Mouse (Mus musculus) forebrain, embryonic 15.5 days (tissue): ENCODE data around the gene Znhit1. TPM values are rescaled to one million over a fixed set of nuclear protein-coding genes. Genes with fewer than 3 reads are reported as not detected.
"Not testable (repeated sequence)": the region's sequence is repeated elsewhere in the genome, so short reads cannot be mapped to it uniquely, and the experiment has no call there.

Experiments used
- ATAC-seq: fragments of 200-750 bp; cut with Nextera tagmentation; replicated peaks from 2 replicates; pipeline ENCODE4 v1.8.0; 2017; ENCODE audit warnings: mild to moderate bottlenecking, moderate TSS enrichment, moderate library complexity
- H3K27ac ChIP-seq: fragments of 300-500 bp; sonication (generic); replicated peaks from 2 replicates; pipeline ENCODE4 v1.5.1; 2015; ENCODE audit warnings: mild to moderate bottlenecking, inconsistent platforms
- H3K27me3 ChIP-seq: fragments of 300-500 bp; sonication (generic); 2 replicates; pipeline ENCODE4 v1.6.1; 2015; ENCODE audit warnings: inconsistent platforms
- H3K36me3 ChIP-seq: fragments of 300-500 bp; sonication (generic); 2 replicates; pipeline ENCODE4 v1.6.1; 2015; ENCODE audit warnings: mild to moderate bottlenecking, inconsistent platforms
- H3K4me1 ChIP-seq: fragments of 300-500 bp; sonication (generic); 2 replicates; pipeline ENCODE4 v1.6.1; 2015; ENCODE audit warnings: inconsistent platforms
- H3K4me2 ChIP-seq: fragments of 300-500 bp; sonication (generic); replicated peaks from 2 replicates; pipeline ENCODE4 v1.6.1; 2015; ENCODE audit warnings: mild to moderate bottlenecking, inconsistent platforms
- H3K4me3 ChIP-seq: fragments of 300-500 bp; sonication (generic); 2 replicates; pipeline ENCODE4 v1.5.1; 2015; ENCODE audit warnings: mild to moderate bottlenecking, inconsistent platforms
- H3K9ac ChIP-seq: fragments of 300-500 bp; sonication (generic); replicated peaks from 2 replicates; pipeline ENCODE4 v1.6.1; 2015; ENCODE audit warnings: mild to moderate bottlenecking, inconsistent platforms
- H3K9me3 ChIP-seq: fragments of 300-500 bp; sonication (generic); 2 replicates; pipeline ENCODE4 v1.6.1; 2016; ENCODE audit warnings: inconsistent platforms
- WGBS: fragments of 180-500 bp; shearing (Covaris S2); methylation state at CpG from one replicate; pipeline ENCODE4 v1.1.7; 2015; ENCODE audit warnings: mixed read lengths; 5-methylcytosine and 5-hydroxymethylcytosine counted together
- polyA plus RNA-seq: library from polyadenylated mRNA; unstranded; fragments of >200 nt; fragmentation: Nextera tagmentation; extraction: Ambion mirVana; gene quantifications from 2 replicates; pipeline ENCODE4 v1.2.1, GENCODE M21; 2015

Znhit1 gene
- polyA plus RNA-seq, 1 experiment from 2014 or later = 123 TPM

- not testable (repeated sequence) for H3K4me2 ChIP-seq
Measured at GRCm38 (mm10) chr5:136949551-136950336, 38.1 kb downstream of the Znhit1 start.

GRCm38 (mm10) chr5:136947874-136948273 is 39.9 kb downstream of the Znhit1 start:
- no peak overlapping the region for H3K27ac ChIP-seq
- ATAC-seq = no peak
- no peak overlapping the region for H3K4me3 ChIP-seq
- no peaks in the 10 kb centered on the region for H3K9me3 ChIP-seq
- no peaks in the 10 kb centered on the region for H3K4me1 ChIP-seq
- H3K4me2 ChIP-seq = no peak overlapping the region
- no peaks in the 10 kb centered on the region for H3K36me3 ChIP-seq
- H3K27me3 ChIP-seq = no peaks in the 10 kb centered on the region
- no peak overlapping the region for H3K9ac ChIP-seq

More at GRCm38 (mm10) chr5:136949551-136950336, 38.1 kb downstream of the Znhit1 start:
- H3K9ac ChIP-seq, H3K4me3 ChIP-seq, H3K9me3 ChIP-seq, H3K27me3 ChIP-seq, H3K27ac ChIP-seq, H3K36me3 ChIP-seq, ATAC-seq: not testable (repeated sequence)
- WGBS = 83% methylated on average over 14 of the region's 14 CpGs
- H3K4me1 ChIP-seq = peaks cover 12% of the 10 kb centered on the region

GRCm38 (mm10) chr5:136945084-136945483 is 42.7 kb downstream of the Znhit1 start:
- Histone ChIP-seq H3K4me2 (no peak overlapping the region), H3K27me3 (no peaks in the 10 kb centered on the region), H3K36me3 (no peaks in the 10 kb centered on the region), H3K4me1 (no peaks in the 10 kb centered on the region), H3K27ac (no peak overlapping the region), H3K9me3 (no peaks in the 10 kb centered on the region), H3K4me3 (no peak overlapping the region), H3K9ac (no peak overlapping the region)
- 88% methylated on average over 12 of the region's 12 CpGs for WGBS
- no peak for ATAC-seq

- no peaks in the 10 kb centered on the region for H3K36me3 ChIP-seq
- H3K9ac ChIP-seq = no peak overlapping the region
- ATAC-seq = no peak
- 92% methylated on average over 2 of the region's 2 CpGs for WGBS
- no peak overlapping the region for H3K4me2 ChIP-seq
- no peak overlapping the region for H3K27ac ChIP-seq
- H3K9me3 ChIP-seq = no peaks in the 10 kb centered on the region
- H3K27me3 ChIP-seq = no peaks in the 10 kb centered on the region
- no peak overlapping the region for H3K4me3 ChIP-seq
- H3K4me1 ChIP-seq = no peaks in the 10 kb centered on the region
Measured at GRCm38 (mm10) chr5:136943382-136943781, 44.4 kb downstream of the Znhit1 start.

GRCm38 (mm10) chr5:136942781-136943180 is 45.0 kb downstream of the Znhit1 start:
- H3K9me3 ChIP-seq = no peaks in the 10 kb centered on the region
- H3K36me3 ChIP-seq = no peaks in the 10 kb centered on the region
- H3K9ac ChIP-seq = no peak overlapping the region
- no peak overlapping the region for H3K4me3 ChIP-seq
- 79% methylated on average over 3 of the region's 3 CpGs for WGBS
- no peaks in the 10 kb centered on the region for H3K4me1 ChIP-seq
- H3K4me2 ChIP-seq = no peak overlapping the region
- H3K27ac ChIP-seq = no peak overlapping the region
- no peaks in the 10 kb centered on the region for H3K27me3 ChIP-seq
- ATAC-seq = no peak

GRCm38 (mm10) chr5:136940845-136941560 is 46.8 kb downstream of the Znhit1 start:
- Histone ChIP-seq H3K9ac (no peak overlapping the region), H3K27ac (no peak overlapping the region), H3K27me3 (no peaks in the 10 kb centered on the region), H3K4me3 (no peak overlapping the region), H3K36me3 (no peaks in the 10 kb centered on the region), H3K4me1 (no peaks in the 10 kb centered on the region), H3K9me3 (no peaks in the 10 kb centered on the region), H3K4me2 (no peak overlapping the region)
- ATAC-seq = no peak
- WGBS = 91% methylated on average over 12 of the region's 12 CpGs

- not testable (repeated sequence) for H3K4me1 ChIP-seq, H3K36me3 ChIP-seq, H3K4me3 ChIP-seq, ATAC-seq, H3K4me2 ChIP-seq, H3K9ac ChIP-seq, H3K9me3 ChIP-seq, H3K27me3 ChIP-seq, H3K27ac ChIP-seq
- WGBS = 91% methylated on average over 6 of the region's 6 CpGs
Measured at GRCm38 (mm10) chr5:136940029-136940428, 47.8 kb downstream of the Znhit1 start.

GRCm38 (mm10) chr5:136939284-136939683 is 48.5 kb downstream of the Znhit1 start:
- Histone ChIP-seq H3K4me1 (no peaks in the 10 kb centered on the region), H3K9ac (no peak overlapping the region), H3K27ac (no peak overlapping the region), H3K36me3 (no peaks in the 10 kb centered on the region), H3K4me3 (no peak overlapping the region), H3K4me2 (no peak overlapping the region), H3K27me3 (no peaks in the 10 kb centered on the region), H3K9me3 (no peaks in the 10 kb centered on the region)
- no peak for ATAC-seq
- WGBS = 63% methylated on average over 7 of the region's 7 CpGs

- Histone ChIP-seq H3K4me3 (no peak overlapping the region), H3K4me2 (no peak overlapping the region), H3K36me3 (no peaks in the 10 kb centered on the region), H3K27ac (no peak overlapping the region), H3K9ac (no peak overlapping the region), H3K4me1 (no peaks in the 10 kb centered on the region), H3K9me3 (no peaks in the 10 kb centered on the region), H3K27me3 (no peaks in the 10 kb centered on the region)
- WGBS = 92% methylated on average over 5 of the region's 5 CpGs
- no peak for ATAC-seq
Measured at GRCm38 (mm10) chr5:136937621-136938020, 50.2 kb downstream of the Znhit1 start.

GRCm38 (mm10) chr5:136936750-136937149 is 51.1 kb downstream of the Znhit1 start:
- H3K27me3 ChIP-seq = no peaks in the 10 kb centered on the region
- no peak overlapping the region for H3K27ac ChIP-seq
- no peak for ATAC-seq
- no peak overlapping the region for H3K4me3 ChIP-seq
- H3K4me2 ChIP-seq = no peak overlapping the region
- H3K9me3 ChIP-seq = no peaks in the 10 kb centered on the region
- H3K4me1 ChIP-seq = no peaks in the 10 kb centered on the region
- H3K36me3 ChIP-seq = no peaks in the 10 kb centered on the region
- no peak overlapping the region for H3K9ac ChIP-seq
- 87% methylated on average over 6 of the region's 6 CpGs for WGBS

- WGBS = 71% methylated on average over 7 of the region's 7 CpGs
- ATAC-seq = no peak
- H3K4me1 ChIP-seq = no peaks in the 10 kb centered on the region
Measured at GRCm38 (mm10) chr5:136935905-136936695, 51.7 kb downstream of the Znhit1 start.

GRCm38 (mm10) chr5:136933930-136934329 is 53.9 kb downstream of the Znhit1 start:
- H3K9ac ChIP-seq = no peak overlapping the region
- no peaks in the 10 kb centered on the region for H3K36me3 ChIP-seq
- H3K9me3 ChIP-seq = no peaks in the 10 kb centered on the region
- H3K4me2 ChIP-seq = no peak overlapping the region
- no peak for ATAC-seq
- H3K4me1 ChIP-seq = no peaks in the 10 kb centered on the region
- no peaks in the 10 kb centered on the region for H3K27me3 ChIP-seq
- H3K27ac ChIP-seq = no peak overlapping the region
- no peak overlapping the region for H3K4me3 ChIP-seq
- WGBS = 91% methylated on average over 6 of the region's 6 CpGs

More at GRCm38 (mm10) chr5:136935905-136936695, 51.7 kb downstream of the Znhit1 start:
- H3K4me2 ChIP-seq = no peak overlapping the region
- no peak overlapping the region for H3K27ac ChIP-seq
- H3K9ac ChIP-seq = no peak overlapping the region
- H3K36me3 ChIP-seq = no peaks in the 10 kb centered on the region
- H3K9me3 ChIP-seq = no peaks in the 10 kb centered on the region
- H3K4me3 ChIP-seq = no peak overlapping the region
- no peaks in the 10 kb centered on the region for H3K27me3 ChIP-seq
